Mouse (Mus musculus) naive thymus-derived CD4-positive, alpha-beta T cell, adult 2 months (primary cell): ENCODE measurements at regions not wholly inside any gene's neighbourhood (a gene's known extent, or its start where the extent isn't known, plus 50 kb on each side); places are given as distances from the start of the nearest gene placed in this dataset.

Experiments used
- DNase-seq: peaks from one replicate; pipeline ENCODE4 v3.0.0-alpha.2; 2011; ENCODE audit warnings: low read depth

DNA sequence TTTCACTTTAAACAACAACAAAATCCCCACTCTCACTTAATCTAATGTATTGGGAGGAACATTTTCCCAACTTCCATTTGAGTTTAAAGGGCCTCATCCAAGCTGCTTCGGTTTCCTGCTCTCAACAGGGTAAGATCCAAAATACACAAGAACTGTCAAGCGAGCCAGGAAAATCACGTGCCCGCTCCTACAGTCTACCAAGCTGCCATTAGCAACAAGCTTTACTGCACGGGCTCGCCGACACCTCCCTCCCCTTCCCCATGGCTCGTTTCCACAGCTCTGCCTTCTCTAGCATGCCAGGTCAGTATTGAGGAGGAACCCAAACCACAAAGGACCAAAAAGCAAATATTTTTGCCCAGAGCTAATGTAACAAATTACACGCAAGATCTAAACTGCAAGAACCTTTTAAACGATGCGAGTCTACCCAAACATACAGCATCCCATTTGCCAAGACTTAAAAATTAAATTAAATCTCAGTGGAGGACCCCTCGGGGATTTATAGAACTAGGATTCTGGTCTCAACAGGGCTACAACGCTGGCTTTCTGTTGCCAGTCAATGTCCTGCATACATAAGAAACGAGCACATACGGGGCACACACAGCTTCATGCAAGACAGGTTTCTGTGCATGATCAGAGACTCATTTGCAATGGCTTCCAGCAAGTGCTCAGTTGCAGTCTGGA lies 435.4 kb upstream of the Jarid2 start:
- no peak for DNase-seq

DNA sequence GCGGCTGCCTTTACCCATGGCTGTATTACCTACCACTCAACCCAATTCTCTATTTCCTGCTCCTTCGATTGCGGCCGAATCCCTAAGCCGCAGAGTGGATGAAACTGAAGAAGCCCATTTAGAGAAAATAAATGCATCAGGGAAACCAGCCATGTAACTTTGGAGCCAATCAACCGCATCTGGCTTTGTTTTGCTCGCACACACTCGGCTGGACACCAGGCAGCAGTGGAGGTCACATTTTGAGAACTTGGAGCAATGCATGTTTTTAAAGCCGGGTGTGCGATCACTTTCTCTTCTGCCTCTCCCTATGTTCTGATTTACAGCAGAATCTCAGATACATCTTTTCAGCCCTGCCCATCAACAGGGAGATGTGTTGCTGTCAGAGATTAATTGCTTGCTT lies 433.7 kb upstream of the Jarid2 start:
- no peak for DNase-seq

GRCm38 (mm10) chr13:44300611-44301010 lies 428.7 kb upstream of the Jarid2 start:
- no peak for DNase-seq

- DNase-seq: no peak
Observed at GRCm38 (mm10) chr13:44301215-44301614, 428.1 kb upstream of the Jarid2 start.

DNA sequence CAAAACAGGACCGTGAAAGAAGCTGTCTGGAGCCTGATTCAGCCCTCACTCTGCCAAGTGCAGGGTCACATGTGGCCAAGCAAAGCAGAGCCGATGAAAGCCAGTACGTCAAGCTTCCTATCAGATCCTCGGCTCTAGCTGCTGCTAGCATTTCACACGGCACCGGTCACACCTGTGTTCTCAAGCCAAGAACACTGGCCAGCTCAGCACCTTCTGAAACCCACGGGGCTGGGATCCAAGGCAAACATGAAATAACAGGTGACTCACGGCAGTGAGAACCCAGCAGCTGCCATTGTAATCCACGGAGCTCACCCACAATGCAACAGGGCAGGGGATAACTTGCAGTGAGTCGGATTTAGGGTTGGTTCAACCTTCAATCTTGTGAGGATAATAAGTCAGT lies 427.3 kb upstream of the Jarid2 start:
- DNase-seq: no peak

- DNase-seq: peak; percentile 56
Observed at GRCm38 (mm10) chr13:44305134-44305991, 423.9 kb upstream of the Jarid2 start.

GRCm38 (mm10) chr13:44306275-44307050 lies 422.8 kb upstream of the Jarid2 start:
- DNase-seq: no peak

DNA sequence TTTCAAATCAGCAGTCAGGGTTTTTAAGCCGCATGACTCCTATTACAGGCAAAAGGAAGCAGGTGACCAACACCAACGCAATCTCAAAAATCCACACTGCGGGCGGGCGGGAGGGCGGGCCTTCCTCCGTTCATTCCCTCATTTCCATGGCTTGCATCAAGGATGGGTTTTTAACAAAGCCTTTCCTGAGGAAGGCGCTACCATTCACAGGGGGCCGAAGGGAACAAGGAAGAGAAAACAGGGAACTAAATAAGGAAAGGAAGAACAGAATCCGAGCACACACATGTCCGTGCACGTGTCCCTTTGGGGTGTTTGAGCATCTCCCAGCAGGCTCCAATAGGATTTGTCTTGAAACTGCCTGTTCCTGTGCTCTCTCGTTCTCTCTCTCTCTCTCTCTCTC lies 421.0 kb upstream of the Jarid2 start:
- no peak for DNase-seq

- DNase-seq: no peak
Observed at GRCm38 (mm10) chr13:44312237-44312636, 417.0 kb upstream of the Jarid2 start.

DNA sequence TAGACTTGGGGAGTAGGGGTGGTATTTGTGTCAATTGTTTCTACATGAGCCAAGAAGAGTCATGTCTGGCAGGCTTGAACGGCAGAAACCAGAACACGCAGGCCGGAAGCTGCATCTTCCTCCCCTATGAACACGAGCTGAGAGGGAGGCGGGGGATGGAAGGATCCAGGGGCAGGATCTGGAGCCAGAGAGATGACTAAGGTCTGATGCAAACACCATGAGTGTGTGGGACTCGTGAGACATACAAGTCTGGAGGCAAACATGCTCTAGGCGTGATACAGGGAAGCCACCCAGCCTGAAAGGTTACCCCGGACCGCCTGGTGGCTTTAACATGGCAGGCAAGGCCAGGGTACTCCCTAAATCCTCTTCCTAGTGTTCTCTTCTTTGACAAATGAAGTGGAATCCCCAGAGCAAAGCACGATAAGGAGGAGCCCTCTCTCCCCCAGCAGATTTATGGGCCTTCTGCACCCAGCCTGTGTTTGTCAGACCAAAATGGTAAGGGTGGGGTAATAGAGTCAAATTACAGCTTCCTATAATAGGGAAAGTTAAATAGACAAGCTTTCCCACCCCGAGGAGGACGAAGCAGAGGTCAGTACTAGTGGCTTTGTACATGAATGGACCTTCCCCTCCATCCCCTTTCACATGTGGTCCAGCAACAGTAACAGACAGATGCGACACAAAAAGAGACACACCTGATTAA lies 412.4 kb upstream of the Jarid2 start:
- DNase-seq: no peak

DNA sequence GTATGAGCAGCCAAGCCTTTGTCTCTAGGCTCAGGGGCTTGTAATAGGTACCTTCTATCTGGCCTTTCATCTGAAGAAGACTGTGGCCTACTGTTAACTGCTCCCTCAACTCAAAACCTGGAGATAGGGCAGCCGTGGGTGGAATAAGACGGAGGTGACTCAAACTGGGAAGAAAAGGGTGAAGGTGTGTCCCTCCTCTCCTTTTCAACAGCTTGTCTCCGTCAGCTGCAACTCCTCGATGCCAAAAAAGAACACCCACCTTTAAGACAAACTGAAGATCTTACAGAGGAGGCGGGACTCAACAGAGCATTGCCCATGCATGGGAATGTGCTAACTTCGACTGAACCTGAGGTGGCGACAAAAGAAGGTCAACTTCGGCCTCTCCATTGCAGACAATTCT lies 411.7 kb upstream of the Jarid2 start:
- no peak for DNase-seq

DNA sequence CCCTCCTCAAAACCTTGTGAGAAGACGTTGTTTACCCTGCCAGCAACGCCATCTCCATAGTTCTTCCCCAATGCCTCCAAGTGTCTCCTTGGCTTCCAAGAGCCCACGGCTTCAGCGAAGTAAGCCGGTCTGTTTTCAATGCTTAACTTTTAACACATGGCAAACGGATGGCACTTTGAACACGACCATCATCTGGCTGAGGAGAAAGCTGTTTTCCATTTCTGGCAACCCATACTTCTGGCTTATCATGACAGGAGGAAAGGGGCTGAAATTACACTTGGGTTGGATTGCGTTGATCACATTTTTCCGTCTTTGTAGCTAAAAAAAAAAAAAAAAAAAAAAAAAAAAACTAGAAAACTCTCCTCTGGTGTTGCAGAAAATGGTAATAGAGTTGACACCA lies 410.2 kb upstream of the Jarid2 start:
- DNase-seq: no peak

GRCm38 (mm10) chr13:44319511-44319910 lies 409.8 kb upstream of the Jarid2 start:
- no peak for DNase-seq

- DNase-seq: no peak
Observed at GRCm38 (mm10) chr13:44320311-44320710, 409.0 kb upstream of the Jarid2 start.

GRCm38 (mm10) chr13:44321009-44321596 lies 408.2 kb upstream of the Jarid2 start:
- DNase-seq: peak; percentile 50

GRCm38 (mm10) chr13:44328416-44328815 lies 400.9 kb upstream of the Jarid2 start:
- DNase-seq: no peak

GRCm38 (mm10) chr13:44329161-44329560 lies 400.1 kb upstream of the Jarid2 start:
- DNase-seq: no peak

- no peak for DNase-seq
Observed at GRCm38 (mm10) chr13:44329701-44330100, 399.6 kb upstream of the Jarid2 start.

DNA sequence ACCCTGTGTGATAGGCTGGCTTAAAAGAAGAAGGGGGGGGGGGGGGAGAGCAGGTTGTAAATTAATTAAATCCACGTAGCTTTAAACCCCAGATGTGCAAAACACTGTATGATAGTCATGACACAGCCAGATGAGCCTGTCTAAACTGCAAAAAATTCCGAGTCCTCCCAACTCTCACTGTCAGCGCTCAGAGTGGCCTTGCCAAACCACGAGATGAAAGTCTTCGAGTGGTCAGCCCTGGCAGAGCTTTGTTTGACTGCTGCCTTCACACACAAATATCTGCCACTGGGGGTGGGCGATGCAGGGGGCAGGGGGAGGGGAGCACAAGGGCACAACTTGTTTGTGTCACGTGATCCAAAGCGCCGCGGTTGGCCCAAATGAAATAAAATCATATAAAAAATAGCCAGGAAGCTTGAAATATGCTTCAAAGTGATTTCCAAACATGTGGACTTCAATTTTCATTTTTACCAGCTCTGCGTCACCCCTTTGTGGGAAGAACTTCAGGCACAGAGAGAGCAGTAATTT lies 396.5 kb upstream of the Jarid2 start:
- DNase-seq: no peak

GRCm38 (mm10) chr13:44339061-44339741 lies 390.1 kb upstream of the Jarid2 start:
- no peak for DNase-seq

DNA sequence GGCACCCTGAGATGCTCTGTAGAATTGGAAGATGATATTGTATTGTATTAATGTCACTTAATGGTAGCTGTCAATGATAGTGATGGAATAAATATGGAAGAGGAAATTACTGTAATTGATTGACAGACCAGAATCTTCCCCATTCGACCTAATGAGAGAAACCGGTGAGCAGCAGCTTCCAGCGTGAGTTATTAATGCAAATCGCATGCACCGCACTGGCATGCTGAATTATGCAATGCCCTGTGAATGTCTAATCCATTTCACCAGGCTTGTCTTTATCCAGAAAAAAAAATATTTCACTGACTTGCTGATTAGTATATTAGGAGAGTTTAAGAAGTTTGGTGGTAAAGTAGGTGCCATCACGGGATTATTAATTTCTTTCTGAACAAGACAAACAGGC lies 384.2 kb upstream of the Jarid2 start:
- DNase-seq: no peak
